Mouse (Mus musculus) kidney, postnatal 0 days (tissue): ENCODE results near the gene Dnaic2. TPM values are rescaled to one million over a fixed set of nuclear protein-coding genes. Genes with fewer than 3 reads are reported as not detected.

Experiments used
- ATAC-seq: fragments of 200-750 bp; cut with Nextera tagmentation; replicated peaks from 2 replicates; pipeline ENCODE4 v1.8.0; 2017; ENCODE audit warnings: low read depth, moderate number of reproducible peaks, moderate TSS enrichment, moderate library complexity; ENCODE audit not compliant: low FRiP score
- DNase-seq: peaks from one replicate; pipeline ENCODE4 v3.0.0-alpha.2; 2016; ENCODE audit warnings: low spot score
- H3K27ac ChIP-seq: fragments of 300-500 bp; sonication (generic); 2 replicates; pipeline ENCODE4 v1.5.1; 2014; ENCODE audit warnings: mild to moderate bottlenecking
- H3K27me3 ChIP-seq: fragments of 300-500 bp; sonication (generic); 2 replicates; pipeline ENCODE4 v1.6.1; 2014; ENCODE audit warnings: low read length, mixed read lengths; ENCODE audit not compliant: insufficient read depth
- H3K36me3 ChIP-seq: fragments of 300-500 bp; sonication (generic); 2 replicates; pipeline ENCODE4 v1.6.1; 2014; ENCODE audit warnings: low read length, mixed read lengths; ENCODE audit not compliant: insufficient read depth
- H3K4me1 ChIP-seq: fragments of 300-500 bp; sonication (generic); replicated peaks from 2 replicates; pipeline ENCODE4 v1.6.1; 2014; ENCODE audit warnings: antibody characterized with exemption, low read length, mixed read lengths; ENCODE audit not compliant: insufficient read depth
- H3K4me2 ChIP-seq: fragments of 300-500 bp; sonication (generic); 2 replicates; pipeline ENCODE4 v1.6.1; 2014; ENCODE audit warnings: mild to moderate bottlenecking, low read length, moderate library complexity, mixed read lengths
- H3K4me3 ChIP-seq: fragments of 300-500 bp; sonication (generic); replicated peaks from 2 replicates; pipeline ENCODE4 v1.5.1; 2014; ENCODE audit warnings: low read depth, low read length
- H3K9ac ChIP-seq: fragments of 300-500 bp; sonication (generic); 2 replicates; pipeline ENCODE4 v1.6.1; 2014; ENCODE audit warnings: low read depth, low read length
- H3K9me3 ChIP-seq: fragments of 300-500 bp; sonication (generic); replicated peaks from 2 replicates; pipeline ENCODE4 v1.6.1; 2016; ENCODE audit warnings: low read length, inconsistent platforms, mixed read lengths
- CTCF ChIP-seq: IDR thresholded peaks from 2 replicates; pipeline ENCODE4 v1.5.1; 2016; ENCODE audit warnings: antibody characterized with exemption, low read depth, mild to moderate bottlenecking, moderate library complexity
- WGBS: fragments of 180-500 bp; shearing (Covaris S2); extraction: QIAGEN DNeasy Blood & Tissue Kit; methylation state at CpG from one replicate; pipeline ENCODE4 v1.1.7; 2014; 5-methylcytosine and 5-hydroxymethylcytosine counted together
- polyA plus RNA-seq: library from polyadenylated mRNA; unstranded; fragments of >200 nt; fragmentation: Nextera tagmentation; extraction: Ambion mirVana; gene quantifications from 2 replicates; pipeline ENCODE4 v1.2.1, GENCODE M21; 2015

Dnaic2 gene
- polyA plus RNA-seq, 1 experiment from 2014 or later = 0.43 TPM

GRCm38 (mm10) chr11:114764820-114765818 is 37.9 kb downstream of the Dnaic2 start, which contains the start of gene Kif19a:
Gene Kif19a, plus strand, starts transcription at chr11:114765388.
- DNase-seq = peak; percentile 83
- TF ChIP-seq CTCF = no peak
- WGBS = 4% methylated on average over 46 of the region's 51 CpGs
- Histone ChIP-seq H3K4me1 (no peaks in the 10 kb centered on the region), H3K9ac (no peak within 1 kb of the TSS), H3K36me3 (no peaks in the 10 kb centered on the region), H3K4me2 (peak within 1 kb of the TSS; percentile 71), H3K9me3 (no peaks in the 10 kb centered on the region), H3K27me3 (0 out of 2 replicates have a peak, but pooled peaks cover 13% of the 10 kb centered on the region), H3K27ac (no peak within 1 kb of the TSS), H3K4me3 (peak within 1 kb of the TSS; percentile 32)
- ATAC-seq = peak; percentile 74

- no peaks in the 10 kb centered on the region for H3K36me3 ChIP-seq
- no peak overlapping the region for H3K4me2 ChIP-seq
- 43% methylated on average over 6 of the region's 6 CpGs for WGBS
- TF ChIP-seq CTCF = no peak
- no peak overlapping the region for H3K4me3 ChIP-seq
- H3K4me1 ChIP-seq = no peaks in the 10 kb centered on the region
- no peaks in the 10 kb centered on the region for H3K9me3 ChIP-seq
- no peak overlapping the region for H3K27ac ChIP-seq
- no peak overlapping the region for H3K9ac ChIP-seq
- no peak for ATAC-seq
- no peak for DNase-seq
- H3K27me3 ChIP-seq = 0 out of 2 replicates have a peak, but pooled peaks cover 13% of the 10 kb centered on the region
Measured at GRCm38 (mm10) chr11:114769911-114770310, 42.7 kb downstream of the Dnaic2 start.

GRCm38 (mm10) chr11:114771896-114772295 is 44.7 kb downstream of the Dnaic2 start:
- TF ChIP-seq CTCF = no peak
- Histone ChIP-seq H3K9me3 (no peaks in the 10 kb centered on the region), H3K4me2 (no peak overlapping the region), H3K36me3 (no peaks in the 10 kb centered on the region), H3K4me3 (no peak overlapping the region), H3K9ac (no peak overlapping the region), H3K27ac (no peak overlapping the region), H3K4me1 (no peaks in the 10 kb centered on the region), H3K27me3 (no peaks in the 10 kb centered on the region)
- 66% methylated on average over 2 of the region's 2 CpGs for WGBS
- DNase-seq (no peak), ATAC-seq (no peak)

GRCm38 (mm10) chr11:114780076-114780475 is 52.9 kb downstream of the Dnaic2 start:
- no peak for DNase-seq
- no peaks in the 10 kb centered on the region for H3K4me1 ChIP-seq

GRCm38 (mm10) chr11:114785892-114786291 is 58.7 kb downstream of the Dnaic2 start:
- Histone ChIP-seq H3K36me3 (no peaks in the 10 kb centered on the region), H3K4me2 (peak overlapping the region; percentile 45), H3K4me1 (no peaks in the 10 kb centered on the region), H3K27ac (no peak overlapping the region), H3K9me3 (no peaks in the 10 kb centered on the region), H3K4me3 (peak overlapping the region; percentile 17; the same call in 1 of the 2 replicates), H3K9ac (no peak overlapping the region), H3K27me3 (peaks cover 38% of the 10 kb centered on the region)
- 0 out of 2 replicates have a peak, but pooled peaks have one; percentile 10 for TF ChIP-seq CTCF
- DNase-seq = no peak
- ATAC-seq = no peak
- WGBS = 56% methylated on average over 10 of the region's 10 CpGs

More at GRCm38 (mm10) chr11:114780076-114780475, 52.9 kb downstream of the Dnaic2 start:
- no peak overlapping the region for H3K4me2 ChIP-seq
- H3K27ac ChIP-seq = no peak overlapping the region
- no peak overlapping the region for H3K4me3 ChIP-seq
- H3K9me3 ChIP-seq = no peaks in the 10 kb centered on the region
- 48% methylated on average over 9 of the region's 9 CpGs for WGBS
- no peak for TF ChIP-seq CTCF
- no peaks in the 10 kb centered on the region for H3K36me3 ChIP-seq
- ATAC-seq = no peak
- no peak overlapping the region for H3K9ac ChIP-seq
- no peaks in the 10 kb centered on the region for H3K27me3 ChIP-seq

- TF ChIP-seq CTCF = no peak
- Histone ChIP-seq H3K9me3 (no peaks in the 10 kb centered on the region), H3K9ac (no peak overlapping the region), H3K36me3 (no peaks in the 10 kb centered on the region), H3K4me3 (peak overlapping the region; percentile 17; the same call in 1 of the 2 replicates), H3K4me2 (peak overlapping the region; percentile 45), H3K27me3 (peaks cover 43% of the 10 kb centered on the region), H3K4me1 (peaks cover under 1% of the 10 kb centered on the region; the same call in 1 of the 2 replicates), H3K27ac (no peak overlapping the region)
- DNase-seq (no peak), ATAC-seq (0 out of 2 replicates have a peak, but pooled peaks have one; percentile 21)
- WGBS = 2% methylated on average over 42 of the region's 43 CpGs
Measured at GRCm38 (mm10) chr11:114786326-114786725, 59.1 kb downstream of the Dnaic2 start.
